Mouse (Mus musculus) liver, embryonic 12.5 days (tissue): Measurements from ENCODE around the gene Abcg5. TPM values are rescaled to one million over a fixed set of nuclear protein-coding genes. Genes with fewer than 3 reads are reported as not detected.

Source experiments
- ATAC-seq: fragments of 200-750 bp; cut with Nextera tagmentation; 2 replicates; pipeline ENCODE4 v1.8.0; 2017; ENCODE audit warnings: moderate number of reproducible peaks, mild to moderate bottlenecking, moderate library complexity
- H3K27ac ChIP-seq: fragments of 300-500 bp; sonication (generic); 2 replicates; pipeline ENCODE4 v1.5.1; 2016; ENCODE audit warnings: mild to moderate bottlenecking
- H3K27me3 ChIP-seq: fragments of 300-500 bp; sonication (generic); replicated peaks from 2 replicates; pipeline ENCODE4 v1.6.1; 2016; ENCODE audit warnings: mild to moderate bottlenecking, moderate library complexity
- H3K36me3 ChIP-seq: fragments of 300-500 bp; sonication (generic); 2 replicates; pipeline ENCODE4 v1.6.1; 2016; ENCODE audit warnings: mild to moderate bottlenecking, moderate library complexity
- H3K4me1 ChIP-seq: fragments of 300-500 bp; sonication (generic); 2 replicates; pipeline ENCODE4 v1.6.1; 2016
- H3K4me2 ChIP-seq: fragments of 300-500 bp; sonication (generic); 2 replicates; pipeline ENCODE4 v1.6.1; 2016; ENCODE audit warnings: mild to moderate bottlenecking, moderate library complexity
- H3K4me3 ChIP-seq: fragments of 300-500 bp; sonication (generic); 2 replicates; pipeline ENCODE4 v1.5.1; 2016; ENCODE audit warnings: mild to moderate bottlenecking, moderate library complexity
- H3K9ac ChIP-seq: fragments of 300-500 bp; sonication (generic); 2 replicates; pipeline ENCODE4 v1.6.1; 2016; ENCODE audit warnings: mild to moderate bottlenecking, moderate library complexity
- H3K9me3 ChIP-seq: fragments of 300-500 bp; sonication (generic); replicated peaks from 2 replicates; pipeline ENCODE4 v1.6.1; 2016; ENCODE audit warnings: mild to moderate bottlenecking, moderate library complexity
- WGBS: fragments of 180-500 bp; shearing (Covaris S2); methylation state at CpG from one replicate; pipeline ENCODE4 v1.1.7; 2016; ENCODE audit not compliant: insufficient replicate concordance; 5-methylcytosine and 5-hydroxymethylcytosine counted together
- polyA plus RNA-seq: library from polyadenylated mRNA; unstranded; fragments of >200 nt; fragmentation: Nextera tagmentation; extraction: Ambion mirVana; gene quantifications from 2 replicates; pipeline ENCODE4 v1.2.1, GENCODE M21; 2016

Abcg5 gene
- polyA plus RNA-seq, 1 experiment from 2014 or later = 0.14 TPM

GRCm38 (mm10) chr17:84621209-84621608 is 61.6 kb downstream of the Abcg5 start:
- Histone ChIP-seq H3K9me3 (no peaks in the 10 kb centered on the region), H3K36me3 (no peaks in the 10 kb centered on the region), H3K9ac (no peak overlapping the region), H3K4me1 (peaks cover 2% of the 10 kb centered on the region; the same call in 1 of the 2 replicates), H3K27me3 (no peaks in the 10 kb centered on the region), H3K4me2 (no peak overlapping the region), H3K27ac (no peak overlapping the region), H3K4me3 (no peak overlapping the region)
- no peak for ATAC-seq
- 59% methylated on average over 6 of the region's 6 CpGs for WGBS

- H3K4me3 ChIP-seq = no peak overlapping the region
- no peaks in the 10 kb centered on the region for H3K36me3 ChIP-seq
- ATAC-seq = no peak
- 76% methylated on average over 6 of the region's 6 CpGs for WGBS
- no peaks in the 10 kb centered on the region for H3K27me3 ChIP-seq
- H3K4me1 ChIP-seq = no peaks in the 10 kb centered on the region
- H3K4me2 ChIP-seq = no peak overlapping the region
- H3K27ac ChIP-seq = no peak overlapping the region
- H3K9me3 ChIP-seq = no peaks in the 10 kb centered on the region
- H3K9ac ChIP-seq = no peak overlapping the region
Observed at GRCm38 (mm10) chr17:84620610-84621009, 62.2 kb downstream of the Abcg5 start.

GRCm38 (mm10) chr17:84620076-84620475 is 62.7 kb downstream of the Abcg5 start:
- WGBS = 75% methylated on average over 3 of the region's 3 CpGs

GRCm38 (mm10) chr17:84619112-84619511 is 63.7 kb downstream of the Abcg5 start:
- WGBS = 81% methylated on average over 7 of the region's 7 CpGs
- Histone ChIP-seq H3K4me2 (no peak overlapping the region), H3K27ac (no peak overlapping the region), H3K9ac (no peak overlapping the region), H3K36me3 (no peaks in the 10 kb centered on the region), H3K27me3 (no peaks in the 10 kb centered on the region), H3K4me3 (no peak overlapping the region), H3K4me1 (no peaks in the 10 kb centered on the region), H3K9me3 (peaks cover 3% of the 10 kb centered on the region)
- no peak for ATAC-seq

More at GRCm38 (mm10) chr17:84620076-84620475, 62.7 kb downstream of the Abcg5 start:
- no peaks in the 10 kb centered on the region for H3K36me3 ChIP-seq
- H3K4me2 ChIP-seq = no peak overlapping the region
- H3K4me1 ChIP-seq = no peaks in the 10 kb centered on the region
- no peak for ATAC-seq
- no peak overlapping the region for H3K4me3 ChIP-seq
- H3K9me3 ChIP-seq = no peaks in the 10 kb centered on the region
- H3K9ac ChIP-seq = no peak overlapping the region
- H3K27ac ChIP-seq = no peak overlapping the region
- no peaks in the 10 kb centered on the region for H3K27me3 ChIP-seq

GRCm38 (mm10) chr17:84617953-84618352 is 64.9 kb downstream of the Abcg5 start:
- no peak overlapping the region for H3K9ac ChIP-seq
- H3K27ac ChIP-seq = no peak overlapping the region
- ATAC-seq = no peak
- WGBS = 74% methylated on average over 6 of the region's 6 CpGs
- H3K4me3 ChIP-seq = no peak overlapping the region
- H3K27me3 ChIP-seq = no peaks in the 10 kb centered on the region
- no peaks in the 10 kb centered on the region for H3K4me1 ChIP-seq
- no peak overlapping the region for H3K4me2 ChIP-seq
- H3K9me3 ChIP-seq = peaks cover 13% of the 10 kb centered on the region
- H3K36me3 ChIP-seq = peaks cover 8% of the 10 kb centered on the region; the same call in 1 of the 2 replicates

GRCm38 (mm10) chr17:84616526-84617074 is 66.2 kb downstream of the Abcg5 start:
- Histone ChIP-seq H3K4me3 (no peak overlapping the region), H3K4me1 (no peaks in the 10 kb centered on the region), H3K4me2 (no peak overlapping the region), H3K36me3 (peaks cover 8% of the 10 kb centered on the region; the same call in 1 of the 2 replicates), H3K9me3 (peaks cover 13% of the 10 kb centered on the region), H3K27me3 (no peaks in the 10 kb centered on the region), H3K27ac (no peak overlapping the region), H3K9ac (no peak overlapping the region)
- no peak for ATAC-seq
- WGBS = 61% methylated on average over 6 of the region's 6 CpGs

- WGBS = 80% methylated on average over 11 of the region's 11 CpGs
- H3K4me2 ChIP-seq = no peak overlapping the region
- H3K9ac ChIP-seq = no peak overlapping the region
- H3K27ac ChIP-seq = no peak overlapping the region
- peaks cover 13% of the 10 kb centered on the region for H3K9me3 ChIP-seq
- no peaks in the 10 kb centered on the region for H3K27me3 ChIP-seq
- H3K4me3 ChIP-seq = no peak overlapping the region
- H3K4me1 ChIP-seq = no peaks in the 10 kb centered on the region
- H3K36me3 ChIP-seq = peaks cover 8% of the 10 kb centered on the region; the same call in 1 of the 2 replicates
- no peak for ATAC-seq
Observed at GRCm38 (mm10) chr17:84615811-84616210, 67.0 kb downstream of the Abcg5 start.

GRCm38 (mm10) chr17:84611971-84612370 is 70.8 kb downstream of the Abcg5 start:
- Histone ChIP-seq H3K4me3 (no peak overlapping the region), H3K9me3 (peaks cover 13% of the 10 kb centered on the region), H3K27ac (no peak overlapping the region), H3K4me1 (no peaks in the 10 kb centered on the region), H3K4me2 (no peak overlapping the region), H3K27me3 (no peaks in the 10 kb centered on the region), H3K9ac (no peak overlapping the region), H3K36me3 (peaks cover 8% of the 10 kb centered on the region; the same call in 1 of the 2 replicates)
- 62% methylated on average over 7 of the region's 7 CpGs for WGBS
- no peak for ATAC-seq

- Histone ChIP-seq H3K27me3 (no peaks in the 10 kb centered on the region), H3K4me2 (no peak overlapping the region), H3K4me1 (no peaks in the 10 kb centered on the region), H3K27ac (no peak overlapping the region), H3K9me3 (peaks cover 13% of the 10 kb centered on the region), H3K36me3 (peaks cover 8% of the 10 kb centered on the region; the same call in 1 of the 2 replicates), H3K9ac (no peak overlapping the region), H3K4me3 (no peak overlapping the region)
- ATAC-seq = no peak
- 71% methylated on average over 9 of the region's 9 CpGs for WGBS
Observed at GRCm38 (mm10) chr17:84611500-84611899, 71.3 kb downstream of the Abcg5 start.

GRCm38 (mm10) chr17:84608606-84609005 is 74.2 kb downstream of the Abcg5 start:
- Histone ChIP-seq H3K27ac (no peak overlapping the region), H3K4me1 (no peaks in the 10 kb centered on the region), H3K27me3 (no peaks in the 10 kb centered on the region), H3K9me3 (peaks cover 6% of the 10 kb centered on the region), H3K36me3 (peaks cover 5% of the 10 kb centered on the region; the same call in 1 of the 2 replicates), H3K4me3 (no peak overlapping the region), H3K4me2 (no peak overlapping the region), H3K9ac (no peak overlapping the region)
- 73% methylated on average over 4 of the region's 4 CpGs for WGBS
- ATAC-seq = no peak

Other genes starting within 250 kb of the Abcg5 start
- 6.1 and 7.8 TPM in 2 replicates for gene Thada, start 216.8 kb downstream of the Abcg5 start, polyA plus RNA-seq
- 0.76 and 0.81 TPM in 2 replicates for gene Plekhh2, start 171.1 kb downstream of the Abcg5 start, polyA plus RNA-seq
- 3.3 and 4.2 TPM in 2 replicates for gene Dync2li1, start 56.5 kb downstream of the Abcg5 start, polyA plus RNA-seq
- 0.14 and 0.28 TPM in 2 replicates for gene Abcg8, start 6.7 kb downstream of the Abcg5 start, polyA plus RNA-seq
- 64.9 and 68.2 TPM in 2 replicates for gene Lrpprc, start 107.8 kb upstream of the Abcg5 start, polyA plus RNA-seq